Mouse (Mus musculus): Measurements from ENCODE around the gene 4933424G06Rik. TPM values are rescaled to one million over a fixed set of nuclear protein-coding genes. Genes with fewer than 3 reads are reported as not detected.

The 4933424G06Rik gene
- total RNA-seq, 2 experiments from 2014 or later = 1.2 TPM

GRCm38 (mm10) chr1:36709055-36709853 is 695 bp upstream of the 4933424G06Rik start:
- peak in 1 of 2 experiments; percentile 59 for DNase-seq (ENCODE audit: low spot score in 2 of 2)

GRCm38 (mm10) chr1:36711104-36711503 is 1.2 kb downstream of the 4933424G06Rik start:
- DNase-seq (ENCODE audit: low spot score in 2 of 2) = no peak

- DNase-seq (ENCODE audit: low spot score in 2 of 2) = no peak
These were observed 4.4 kb downstream of the 4933424G06Rik start, which contains the start of gene Actr1b for GRCm38 (mm10) chr1:36714311-36714710. Gene Actr1b (minus strand): TSS chr1:36714422.

GRCm38 (mm10) chr1:36718786-36719185 is 8.8 kb downstream of the 4933424G06Rik start:
- no peak for DNase-seq (ENCODE audit: low spot score in 2 of 2)

GRCm38 (mm10) chr1:36723146-36724056 is 13.5 kb downstream of the 4933424G06Rik start:
- no peak for DNase-seq (ENCODE audit: low spot score in 2 of 2)

GRCm38 (mm10) chr1:36724057-36724431 is 14.1 kb downstream of the 4933424G06Rik start:
- DNase-seq (ENCODE audit: low spot score in 2 of 2) = no peak

- peak; percentile 89 to 90 for DNase-seq (ENCODE audit: low spot score in 2 of 2)
These were observed 27.4 kb downstream of the 4933424G06Rik start for GRCm38 (mm10) chr1:36737300-36737699.

GRCm38 (mm10) chr1:36739231-36739630 is 29.3 kb downstream of the 4933424G06Rik start:
- no peak for DNase-seq (ENCODE audit: low spot score in 2 of 2)

GRCm38 (mm10) chr1:36743046-36743445 is 33.1 kb downstream of the 4933424G06Rik start:
- no peak for DNase-seq (ENCODE audit: low spot score in 2 of 2)

GRCm38 (mm10) chr1:36744268-36744944 is 34.5 kb downstream of the 4933424G06Rik start:
- DNase-seq (ENCODE audit: low spot score in 2 of 2) = peak; percentile 74 to 79

GRCm38 (mm10) chr1:36745661-36746060 is 35.7 kb downstream of the 4933424G06Rik start:
- DNase-seq (ENCODE audit: low spot score in 2 of 2) = no peak

- DNase-seq (ENCODE audit: low spot score in 2 of 2) = peak; percentile 45 to 48
These were observed 36.5 kb downstream of the 4933424G06Rik start for GRCm38 (mm10) chr1:36746452-36746851.

- no peak for DNase-seq (ENCODE audit: low spot score in 2 of 2)
These were observed 44.2 kb downstream of the 4933424G06Rik start for GRCm38 (mm10) chr1:36753932-36754675.

GRCm38 (mm10) chr1:36758553-36758952 is 48.6 kb downstream of the 4933424G06Rik start:
- DNase-seq (ENCODE audit: low spot score in 2 of 2) = no peak

GRCm38 (mm10) chr1:36759076-36759475 is 49.1 kb downstream of the 4933424G06Rik start:
- no peak for DNase-seq (ENCODE audit: low spot score in 2 of 2)

GRCm38 (mm10) chr1:36760401-36760800 is 50.5 kb downstream of the 4933424G06Rik start:
- no peak for DNase-seq (ENCODE audit: low spot score in 2 of 2)

- DNase-seq (ENCODE audit: low spot score in 2 of 2) = no peak
These were observed 51.1 kb downstream of the 4933424G06Rik start for GRCm38 (mm10) chr1:36761061-36761460.

- DNase-seq (ENCODE audit: low spot score in 2 of 2) = no peak
These were observed 51.6 kb downstream of the 4933424G06Rik start, which contains the start of gene Zap70 for GRCm38 (mm10) chr1:36761568-36761967. Gene Zap70 (plus strand): TSS chr1:36761798.

- no peak for DNase-seq (ENCODE audit: low spot score in 2 of 2)
These were observed 56.7 kb downstream of the 4933424G06Rik start for GRCm38 (mm10) chr1:36766431-36767205.

GRCm38 (mm10) chr1:36767321-36767720 is 57.4 kb downstream of the 4933424G06Rik start:
- DNase-seq (ENCODE audit: low spot score in 2 of 2) = no peak
